Mouse (Mus musculus) granulocyte monocyte progenitor cell, adult 5-6 weeks (primary cell): Measurements from ENCODE around the gene Zfp3. TPM values are rescaled to one million over a fixed set of nuclear protein-coding genes. Genes with fewer than 3 reads are reported as not detected.

ENCODE experiments used
- ATAC-seq: replicated peaks from 2 replicates; pipeline ENCODE4 v1.8.0; 2016; ENCODE audit warnings: mild to moderate bottlenecking, moderate TSS enrichment, inconsistent platforms; ENCODE audit not compliant: poor library complexity, severe bottlenecking
- total RNA-seq, 2 experiments: library from RNA; stranded (forward) in 1 of 2; stranded (reverse) in 1 of 2; fragments of 200-712, 200-1000 nt in 1 of 2; fragments of >200 nt in 1 of 2; fragmentation: Nextera tagmentation in 1 of 2; gene quantifications; 2 replicates each; pipeline ENCODE4 v1.2.3; 2014 to 2017

The Zfp3 gene
- total RNA-seq (2014; fragmentation: Nextera tagmentation), result 0.45 and 2.1 TPM in 2 replicates
- total RNA-seq (2017), result 0.26 and 1.0 TPM in 2 replicates

DNA sequence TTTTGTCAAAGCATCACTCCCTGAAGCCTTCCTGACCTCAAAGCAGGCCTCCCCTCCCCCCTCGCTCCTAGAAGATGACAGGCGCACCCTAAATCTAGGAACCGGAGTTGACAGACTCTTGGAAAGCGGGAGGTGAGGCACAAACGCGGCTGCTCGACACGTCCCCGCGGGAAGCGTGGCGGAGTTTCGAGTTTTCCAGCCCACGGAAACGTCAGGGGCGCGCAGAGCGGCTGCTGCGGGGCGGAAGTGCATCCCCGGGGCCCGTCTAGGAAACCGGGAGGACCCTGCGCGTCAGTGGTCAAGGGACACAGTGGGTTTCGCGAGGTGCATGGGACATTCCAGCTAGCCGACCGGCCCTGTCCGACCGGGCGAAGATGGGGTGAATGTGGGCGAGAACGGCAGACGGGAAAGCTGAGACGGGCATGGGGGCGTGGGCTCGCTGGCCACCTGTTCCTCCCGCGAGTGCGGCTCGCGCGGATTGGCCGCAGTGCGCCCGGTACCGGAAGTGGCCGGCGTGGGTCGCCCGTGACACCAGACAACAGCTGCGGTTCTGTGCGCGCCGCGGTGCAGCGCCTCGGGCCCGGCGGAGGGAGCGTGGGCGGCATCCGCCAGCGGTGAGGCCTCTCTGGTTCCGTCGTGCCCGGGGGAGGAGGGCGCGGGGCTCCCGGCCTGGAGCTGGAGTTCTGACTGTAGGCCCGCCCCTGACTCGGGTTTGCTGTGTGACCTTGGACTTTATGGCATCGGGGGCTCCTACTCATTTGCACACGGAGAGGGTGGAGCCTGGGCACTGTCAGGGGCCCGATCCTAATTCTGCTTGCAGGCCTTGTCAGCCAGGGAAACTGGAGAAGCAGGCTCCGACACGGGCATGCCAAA is at the start of gene Zfp3:
TSS of gene Zfp3 (plus strand) at position 274 of the 873 bp plus-strand sequence.
- ATAC-seq, result peak; percentile 91

GRCm38 (mm10) chr11:70715832-70716231 is 48.2 kb upstream of the Zfp3 start:
- no peak for ATAC-seq

GRCm38 (mm10) chr11:70718481-70718880 is 45.5 kb upstream of the Zfp3 start:
- ATAC-seq, result no peak

- peak; percentile 96 for ATAC-seq
These were observed 43.4 kb upstream of the Zfp3 start for GRCm38 (mm10) chr11:70720567-70720966.

DNA sequence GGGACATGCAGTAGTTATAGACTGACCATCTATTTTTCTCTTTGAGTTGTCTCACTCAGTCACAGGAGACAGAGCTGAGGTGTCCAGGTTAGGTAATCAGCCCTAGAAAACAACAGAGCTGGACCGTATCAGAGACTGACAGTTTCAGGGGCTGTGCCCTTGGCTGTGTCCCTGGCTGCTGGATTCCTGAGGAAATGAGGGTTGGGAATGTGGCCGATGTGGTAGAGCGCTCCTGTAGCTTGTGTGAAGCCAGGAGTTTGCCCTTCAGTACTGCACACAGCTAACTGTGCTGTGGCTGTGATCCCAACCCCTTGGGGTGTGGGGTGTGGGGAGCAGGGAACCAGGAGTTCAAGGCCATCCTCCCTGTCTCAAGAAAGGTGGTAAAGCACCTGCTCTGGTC is 42.9 kb upstream of the Zfp3 start:
- 0 out of 2 replicates have a peak, but pooled peaks have one; percentile 2 for ATAC-seq

DNA sequence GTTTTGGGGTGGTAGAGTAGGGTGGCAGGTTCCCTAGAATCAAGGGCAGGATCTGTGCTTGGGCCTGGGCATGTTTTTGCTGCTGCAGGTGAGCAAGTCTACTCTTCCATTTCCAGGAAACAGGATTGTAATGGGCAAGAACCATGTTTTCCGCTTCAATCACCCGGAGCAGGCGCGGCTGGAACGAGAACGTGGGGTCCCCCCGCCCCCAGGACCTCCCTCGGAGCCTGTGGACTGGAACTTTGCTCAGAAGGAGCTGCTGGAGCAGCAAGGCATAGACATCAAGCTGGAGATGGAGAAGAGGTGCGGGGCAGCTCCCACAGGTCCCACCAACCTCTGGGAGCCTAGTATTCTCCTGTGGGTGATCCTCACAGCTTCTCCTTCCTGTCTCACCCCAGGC is 39.3 kb upstream of the Zfp3 start:
- no peak for ATAC-seq

- ATAC-seq, result no peak
These were observed 37.4 kb upstream of the Zfp3 start for GRCm38 (mm10) chr11:70726585-70726984.

- ATAC-seq, result no peak
These were observed 36.6 kb upstream of the Zfp3 start for GRCm38 (mm10) chr11:70727385-70727784.

DNA sequence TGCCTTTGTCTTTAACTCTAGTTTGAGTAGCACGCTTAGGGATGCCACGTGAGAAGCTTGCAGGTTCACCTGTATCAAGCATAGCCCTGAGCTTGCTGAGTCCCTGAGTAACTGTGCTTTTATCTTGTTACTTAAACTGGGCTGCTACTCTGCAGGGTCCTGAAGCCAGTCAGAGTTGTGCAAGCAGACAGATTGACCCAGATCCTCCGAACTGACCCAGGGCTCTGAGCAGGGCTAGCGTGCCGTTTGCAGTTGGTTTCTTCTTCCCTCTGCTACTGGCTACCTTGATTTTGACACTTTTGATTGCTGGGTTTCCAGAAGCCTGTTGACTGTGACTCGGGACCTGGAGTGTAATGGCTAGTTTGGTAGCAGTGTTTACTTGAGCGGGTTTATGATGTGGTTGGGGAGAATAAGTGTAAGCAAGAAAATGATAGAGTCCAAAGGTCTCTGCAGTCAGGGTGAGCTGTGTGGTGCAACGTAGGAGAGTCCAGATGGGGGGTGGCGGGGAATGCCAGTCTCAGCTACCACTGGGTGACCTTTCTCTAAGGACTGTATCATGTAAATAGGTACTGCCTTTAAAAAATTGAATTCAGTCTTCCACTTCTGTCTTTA is 33.5 kb upstream of the Zfp3 start:
- ATAC-seq, result no peak

- no peak for ATAC-seq
These were observed 32.8 kb upstream of the Zfp3 start for GRCm38 (mm10) chr11:70731178-70731577.

DNA sequence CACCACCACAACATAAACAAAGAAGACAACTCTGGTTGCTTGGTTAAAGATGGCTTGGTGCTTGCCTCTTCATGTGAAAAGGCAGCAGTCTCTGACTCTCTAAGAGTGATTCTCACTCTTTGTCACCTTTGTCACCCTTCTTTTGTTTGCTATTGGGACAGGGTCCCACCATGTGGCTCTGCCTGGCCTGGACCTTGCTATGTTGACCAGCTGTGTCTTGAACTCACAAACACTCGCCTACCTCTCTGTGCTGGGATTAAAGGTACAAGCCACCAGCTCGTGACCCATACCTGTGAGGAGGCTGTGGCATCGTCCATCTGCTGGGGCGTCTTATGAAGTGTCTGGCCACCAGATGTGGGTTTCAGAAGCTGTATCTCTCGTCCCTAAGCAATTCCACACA is 30.8 kb upstream of the Zfp3 start:
- ATAC-seq, result no peak

GRCm38 (mm10) chr11:70737749-70738148 is 26.3 kb upstream of the Zfp3 start:
- ATAC-seq, result peak; percentile 17; the same call in 1 of the 2 replicates

- no peak for ATAC-seq
These were observed 22.4 kb upstream of the Zfp3 start for GRCm38 (mm10) chr11:70741603-70742002.

DNA sequence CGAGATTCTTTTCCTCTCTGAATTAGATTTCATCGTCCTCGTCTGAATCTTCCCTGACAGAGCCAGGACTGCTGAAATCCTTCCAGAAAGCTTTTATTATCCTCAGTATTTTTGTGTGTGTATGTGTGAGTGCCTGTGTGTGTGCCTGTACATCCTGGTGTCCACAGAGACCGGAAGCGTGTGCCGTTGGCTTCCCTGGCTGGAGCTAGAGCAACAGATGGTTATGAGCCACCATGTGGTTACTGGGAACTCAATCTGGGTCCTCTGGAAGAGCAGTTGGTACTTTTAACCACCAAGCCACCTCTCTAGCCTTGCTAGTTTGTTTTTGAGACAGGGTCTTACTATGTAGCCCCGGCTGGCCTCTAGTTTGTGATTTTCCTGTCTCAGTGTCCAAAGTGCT is 21.9 kb upstream of the Zfp3 start:
- no peak for ATAC-seq

DNA sequence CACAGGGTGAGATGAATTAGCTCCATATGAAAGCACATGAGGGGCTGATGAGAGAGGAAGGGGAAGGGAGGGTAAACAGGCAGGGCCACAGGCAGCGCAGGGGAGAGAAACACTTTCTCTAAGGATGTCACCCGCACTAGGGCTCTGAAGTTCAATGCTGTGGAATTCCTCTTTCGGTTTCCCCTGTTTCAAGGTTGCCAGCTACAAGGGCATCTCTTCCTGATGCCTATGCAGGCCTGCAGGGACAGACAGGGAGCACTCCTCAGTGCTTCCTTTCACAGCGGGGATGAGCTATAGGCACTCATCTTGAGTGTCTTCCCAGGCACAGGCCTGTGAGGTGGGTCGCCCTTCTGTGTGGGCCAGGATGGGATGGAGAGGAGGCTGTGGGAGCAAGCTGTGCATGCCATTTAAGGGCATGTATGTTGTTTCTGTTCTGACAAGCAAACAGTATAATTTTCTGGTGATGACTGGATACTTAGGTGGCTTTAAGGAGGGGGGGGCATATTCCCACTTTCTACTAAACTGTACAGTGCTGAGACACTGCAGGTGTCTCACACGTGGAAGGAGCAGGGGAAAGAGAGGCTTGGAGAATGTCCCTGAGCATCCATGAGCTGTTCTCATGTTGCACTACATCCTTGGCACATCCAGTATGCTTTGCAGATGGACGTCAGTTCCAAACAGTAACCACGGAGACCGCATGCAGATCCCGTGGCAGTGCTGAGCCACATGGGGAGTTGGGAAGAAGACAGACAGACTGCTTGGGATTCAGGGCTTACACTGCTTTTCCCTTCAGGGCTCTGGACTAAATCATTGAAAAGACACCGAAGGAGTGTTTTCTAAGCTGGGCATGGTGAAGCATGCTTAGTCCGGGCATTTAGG is 21.2 kb upstream of the Zfp3 start:
- ATAC-seq, result no peak

GRCm38 (mm10) chr11:70745636-70746035 is 18.4 kb upstream of the Zfp3 start:
- no peak for ATAC-seq

- ATAC-seq, result no peak
These were observed 16.0 kb upstream of the Zfp3 start for GRCm38 (mm10) chr11:70747876-70748545.

DNA sequence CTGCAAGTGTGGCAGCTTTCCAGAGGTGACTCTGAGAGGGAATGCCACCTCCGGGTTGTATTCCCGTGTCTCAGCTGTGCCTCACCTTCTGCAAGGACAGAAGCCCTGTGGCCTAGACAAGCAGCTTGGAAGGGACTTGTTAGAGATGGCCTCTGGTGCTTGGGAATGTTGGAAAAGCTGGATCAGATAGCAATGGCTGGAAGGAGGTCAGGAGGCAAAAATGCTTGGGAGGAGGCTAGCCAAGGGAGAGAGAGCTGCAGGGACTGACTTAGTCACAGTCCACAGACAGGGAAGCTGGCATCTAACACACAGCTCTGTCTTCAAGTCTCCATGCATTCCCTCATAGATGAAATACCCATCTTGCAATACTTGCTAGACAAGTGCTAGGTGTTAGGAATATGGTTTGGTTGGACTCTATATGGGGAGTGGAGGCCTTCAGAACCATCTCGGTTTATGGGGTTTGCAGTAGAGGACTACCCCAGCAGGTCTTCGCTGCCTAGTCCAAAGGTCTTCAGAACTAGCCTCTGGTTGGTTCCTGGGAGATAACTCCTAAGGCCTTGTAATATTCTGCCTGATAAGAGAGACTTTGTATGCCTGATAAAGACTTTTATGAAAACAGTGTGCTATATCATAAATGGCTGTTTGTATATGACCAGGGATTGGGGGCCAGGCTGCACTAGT is 11.5 kb upstream of the Zfp3 start:
- ATAC-seq, result no peak

- ATAC-seq, result no peak
These were observed 10.9 kb upstream of the Zfp3 start for GRCm38 (mm10) chr11:70753146-70753545.

DNA sequence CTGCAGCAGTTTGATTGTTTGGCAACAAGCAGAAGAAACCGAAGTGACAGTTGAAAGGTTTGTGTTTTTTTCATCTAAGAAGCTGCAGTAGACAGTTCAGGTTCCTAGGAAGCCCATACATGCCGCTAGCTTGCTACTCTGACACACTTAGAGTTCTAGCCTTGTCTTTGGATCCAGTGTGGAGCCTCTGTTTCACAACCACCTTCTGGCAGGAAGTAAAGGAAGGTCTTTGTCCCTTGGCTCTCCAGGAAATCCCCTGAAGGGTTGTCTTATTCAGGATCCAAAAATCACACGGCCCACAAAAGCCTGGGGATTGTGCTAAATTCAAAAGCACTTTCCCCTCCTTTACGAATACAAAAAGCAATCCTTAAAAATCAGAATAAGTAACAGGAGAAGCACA is 9.5 kb upstream of the Zfp3 start:
- no peak for ATAC-seq
